Mouse (Mus musculus): ENCODE data around the gene Man2a2.

DNA sequence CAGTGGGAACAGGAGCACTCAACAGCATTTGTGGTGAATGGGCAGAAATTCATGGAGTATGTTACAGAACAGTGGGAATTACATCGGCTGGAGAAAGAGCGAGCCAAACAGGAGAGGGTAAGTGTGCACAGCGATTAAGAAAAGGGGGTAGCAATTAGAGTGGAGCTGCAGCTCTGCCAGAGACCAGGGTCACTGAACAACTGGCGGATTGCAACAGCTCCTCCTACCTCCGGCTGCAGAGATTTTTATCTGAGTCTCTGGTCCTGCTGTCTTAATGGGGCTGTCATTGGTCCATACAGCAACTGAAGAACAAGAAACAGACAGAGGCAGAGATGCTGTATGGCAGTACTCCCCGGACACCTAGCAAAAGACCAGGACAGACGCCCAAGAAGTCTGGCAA, 60.4 kb downstream of the Man2a2 start:
- TF ChIP-seq POLR2A (IDR thresholded peaks at IDR 0.05; ENCODE audit: borderline replicate concordance, insufficient read depth, low read length), result no peak
- no peak for TF ChIP-seq CTCF (IDR thresholded peaks at IDR 0.05; ENCODE audit: borderline replicate concordance, insufficient read depth, low read depth, low read length)

Measured in cerebellum, adult 2 months (tissue).